Mouse (Mus musculus) heart, adult 9 months (tissue): Measurements from ENCODE around the gene Ggt6.

Experiments
- DNase-seq, 2 experiments: peaks; one replicate each; pipeline ENCODE4 v3.0.0; 2022; ENCODE audit warnings: low spot score in 2 of 2

Gene Ggt6

DNA sequence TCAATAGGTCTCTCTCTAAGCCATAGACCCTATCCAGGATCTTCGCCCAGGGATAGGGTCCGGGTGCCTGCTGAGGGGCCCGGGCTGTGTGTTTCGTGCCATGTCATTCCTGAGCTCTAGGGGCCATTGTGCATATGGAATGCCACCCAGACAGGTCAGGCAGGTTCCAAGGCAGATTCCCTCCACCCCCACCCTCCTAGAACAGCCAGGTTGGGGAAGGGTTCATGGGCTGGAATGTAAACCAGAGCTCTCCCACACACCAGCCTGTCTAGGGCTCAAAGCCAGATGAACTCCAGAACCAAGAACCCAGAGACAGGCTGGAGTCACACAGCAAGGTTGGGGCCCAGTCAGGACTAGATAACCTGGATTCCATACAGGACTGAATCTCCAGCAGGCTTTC lies 38.2 kb downstream of the Ggt6 start:
- DNase-seq = no peak

DNA sequence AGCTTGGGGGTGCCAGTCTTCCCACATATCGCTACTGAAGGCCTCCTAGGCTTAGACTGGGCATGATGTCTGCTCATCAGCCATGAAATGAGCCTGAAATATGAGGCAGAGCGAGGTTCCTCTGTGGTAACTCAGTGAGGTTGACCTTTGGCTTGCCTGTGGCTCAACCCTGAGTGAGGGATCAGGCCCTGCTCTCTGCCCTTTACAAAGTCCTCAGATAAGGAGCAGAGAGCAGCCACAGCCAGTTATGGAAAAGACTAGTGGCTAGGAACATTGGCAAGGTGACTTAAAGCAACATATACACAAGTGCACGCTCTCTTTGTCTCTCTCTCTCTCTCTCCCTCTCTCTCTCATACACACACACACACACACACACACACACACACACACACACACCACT lies 39.6 kb downstream of the Ggt6 start:
- DNase-seq = no peak

DNA sequence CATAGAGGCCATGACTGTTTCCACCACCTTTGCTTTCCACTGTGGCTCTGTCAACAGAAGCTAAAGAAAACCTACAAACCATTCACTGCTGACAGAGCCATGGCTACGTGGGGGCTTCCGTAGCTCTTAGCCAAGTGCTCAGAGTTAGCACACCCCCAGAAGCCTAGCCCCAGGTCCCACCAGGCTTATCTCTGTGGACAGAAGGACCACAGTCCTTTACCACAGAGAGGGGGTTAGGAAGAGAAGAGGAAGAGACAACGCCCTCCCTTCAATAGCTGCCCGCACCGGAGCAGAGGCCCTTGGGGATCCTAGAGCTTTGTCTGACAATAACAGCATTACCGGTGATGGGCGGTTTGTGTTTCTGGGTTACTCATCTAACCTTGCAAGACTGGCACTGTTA lies 40.1 kb downstream of the Ggt6 start:
- peak; percentile 22 to 64 for DNase-seq

DNA sequence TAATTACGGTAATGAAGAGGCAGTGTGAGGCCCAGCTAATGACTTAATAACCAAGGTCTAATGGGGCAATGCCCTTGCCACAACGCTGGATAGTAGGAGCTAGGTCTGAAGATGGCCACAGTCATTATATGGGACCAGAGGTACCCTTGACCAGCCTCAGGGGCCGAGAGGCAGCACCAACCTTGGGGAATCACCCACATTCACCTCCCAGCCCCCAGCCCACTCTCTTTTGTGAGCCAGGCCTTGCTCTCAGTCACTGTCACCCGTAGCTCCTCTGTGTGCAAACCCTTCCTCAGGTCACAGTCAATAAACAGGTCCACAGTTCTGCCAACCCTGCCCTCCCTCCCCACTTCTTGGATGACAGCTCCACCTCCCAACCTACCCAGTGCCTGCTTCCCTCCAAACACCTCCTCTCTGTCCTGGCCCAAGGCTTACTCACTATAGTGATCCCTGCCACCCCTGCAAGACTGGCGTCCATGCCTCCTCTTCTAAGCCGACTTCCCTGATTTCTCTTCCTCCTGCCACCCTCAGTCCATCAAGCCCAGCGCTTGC lies 40.8 kb downstream of the Ggt6 start:
- DNase-seq = no peak

DNA sequence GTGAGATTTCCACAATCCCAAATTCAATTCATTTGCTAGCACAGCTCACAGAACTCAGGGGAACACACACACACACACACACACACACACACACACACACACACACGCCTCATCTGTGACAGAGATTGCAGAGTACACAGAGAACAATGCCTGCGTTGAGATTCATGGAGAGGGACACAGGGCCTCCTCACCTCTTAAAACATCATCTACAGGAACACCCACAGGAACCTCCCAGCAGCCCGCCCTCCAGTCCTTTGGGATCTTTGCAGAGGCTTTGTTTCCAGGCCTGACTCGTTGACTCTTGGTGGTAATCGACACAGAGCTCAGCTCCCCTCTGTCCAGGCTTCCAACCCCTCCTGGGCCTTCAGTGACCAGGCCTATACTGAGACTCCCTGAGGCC lies 41.9 kb downstream of the Ggt6 start:
- peak; percentile 50 to 63 for DNase-seq

DNA sequence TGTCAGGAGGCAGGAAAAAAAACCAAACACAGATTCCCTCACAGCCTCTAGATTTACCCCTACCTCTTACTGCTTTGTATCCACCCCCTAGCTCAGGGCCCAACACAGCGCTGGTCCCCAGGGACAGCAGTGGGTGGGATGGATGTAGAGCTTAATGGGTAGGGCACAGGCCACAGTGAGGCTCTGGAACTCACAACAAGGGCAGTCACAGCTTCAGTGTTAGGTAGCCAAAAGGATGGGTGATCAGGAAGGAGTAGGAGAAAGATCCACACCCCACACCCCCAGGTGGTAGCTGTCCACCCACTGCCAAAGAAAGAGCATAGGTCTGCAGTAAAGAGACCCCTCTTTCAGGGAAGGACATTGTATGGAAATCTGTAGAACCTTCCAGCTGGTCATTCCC lies 42.3 kb downstream of the Ggt6 start:
- no peak for DNase-seq

DNA sequence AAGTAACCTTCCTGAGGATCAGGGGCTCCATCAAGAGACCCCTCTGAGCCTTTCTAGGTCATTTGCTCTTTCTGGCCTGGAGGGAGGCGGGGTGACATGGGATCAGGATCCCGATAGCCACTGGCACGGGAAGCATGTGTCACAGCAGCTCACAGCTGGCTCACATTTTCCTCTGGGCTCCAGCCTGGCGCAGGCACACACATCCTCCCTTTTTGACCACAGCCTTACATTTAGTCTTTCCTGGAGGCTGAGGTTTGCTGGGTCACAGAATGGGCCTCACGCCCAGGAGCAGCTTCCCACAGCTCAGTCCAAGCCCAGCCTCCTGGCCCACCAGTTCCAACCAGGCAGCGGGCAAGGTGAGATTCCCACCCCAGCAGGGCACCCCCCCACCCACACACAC lies 42.9 kb downstream of the Ggt6 start:
- peak; percentile 40 to 50 for DNase-seq

DNA sequence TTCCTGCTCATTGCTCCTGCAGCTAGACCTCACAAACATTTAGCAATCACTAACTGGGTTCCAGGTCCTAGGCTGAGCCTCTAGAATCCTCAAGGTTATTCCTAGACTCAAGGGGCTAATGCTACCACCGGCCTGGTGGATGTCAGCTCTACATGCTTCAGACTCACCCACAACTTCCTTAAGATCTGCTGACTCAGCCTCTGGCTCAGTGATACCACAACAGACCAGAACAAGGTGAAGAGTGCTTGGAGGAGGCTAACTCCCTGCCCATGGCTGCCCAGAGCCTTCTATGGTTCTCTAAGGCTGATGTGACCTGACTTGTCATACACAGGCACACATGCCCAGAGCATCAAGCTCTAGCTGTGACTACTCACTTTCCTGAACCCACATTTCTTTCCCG lies 44.2 kb downstream of the Ggt6 start:
- no peak for DNase-seq

DNA sequence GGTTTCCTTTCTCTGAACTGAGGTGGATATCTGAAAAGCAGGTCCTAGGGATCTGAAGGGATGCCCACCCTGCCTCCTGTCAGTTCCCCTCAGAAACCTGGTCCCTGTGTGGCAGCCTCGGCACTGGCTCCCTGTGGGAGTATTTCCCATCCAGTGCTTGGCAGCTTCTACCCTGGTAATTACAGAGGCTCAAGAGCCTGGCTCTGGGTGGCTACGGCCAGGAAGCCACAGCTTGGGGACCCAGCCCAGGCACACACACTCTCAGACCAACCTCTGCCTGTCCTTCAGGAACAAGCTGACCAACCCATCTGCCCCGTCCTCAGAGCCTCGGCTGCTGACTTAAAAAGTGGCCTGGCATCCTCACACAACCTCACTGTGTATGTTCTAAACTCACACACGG lies 46.0 kb downstream of the Ggt6 start:
- DNase-seq = no peak

DNA sequence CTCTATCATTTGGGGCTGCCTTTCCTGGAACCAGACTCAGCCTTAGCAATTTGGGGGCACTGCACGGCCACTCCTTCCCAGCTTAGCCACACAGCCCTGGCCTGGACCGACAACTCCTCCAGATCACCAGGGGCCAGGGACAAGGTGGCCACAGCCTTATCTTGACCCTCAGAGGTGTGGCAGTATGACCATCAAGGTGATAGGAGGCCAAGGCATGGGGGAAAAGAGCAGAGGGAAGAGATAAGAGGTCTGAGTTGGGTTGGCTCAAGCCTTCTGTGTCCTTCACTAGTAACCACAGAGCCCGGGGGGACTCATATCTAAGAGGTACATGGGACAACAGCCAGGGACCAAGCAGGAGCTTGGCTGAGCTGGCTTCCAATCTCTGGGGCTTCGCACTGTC lies 46.6 kb downstream of the Ggt6 start:
- no peak for DNase-seq

DNA sequence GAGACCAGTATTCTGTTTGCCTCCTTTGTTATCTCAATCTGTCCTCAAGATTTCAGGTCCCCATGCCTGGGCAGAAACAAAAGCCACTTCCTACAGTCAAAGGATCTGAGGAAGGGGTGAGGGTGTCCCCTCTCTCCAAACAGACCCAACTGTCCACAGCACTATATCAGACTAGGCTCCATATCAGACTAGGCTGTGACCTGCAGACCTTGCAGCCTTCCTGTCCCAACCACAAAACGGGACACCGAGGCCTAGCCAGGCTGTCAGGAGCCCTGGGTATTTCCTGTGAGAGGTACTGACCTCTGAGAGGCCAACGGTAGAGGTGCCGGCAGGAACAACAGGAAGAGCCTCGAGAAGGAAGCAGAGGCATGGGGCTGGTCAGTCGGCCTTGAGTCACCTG lies 49.2 kb downstream of the Ggt6 start:
- DNase-seq = no peak

DNA sequence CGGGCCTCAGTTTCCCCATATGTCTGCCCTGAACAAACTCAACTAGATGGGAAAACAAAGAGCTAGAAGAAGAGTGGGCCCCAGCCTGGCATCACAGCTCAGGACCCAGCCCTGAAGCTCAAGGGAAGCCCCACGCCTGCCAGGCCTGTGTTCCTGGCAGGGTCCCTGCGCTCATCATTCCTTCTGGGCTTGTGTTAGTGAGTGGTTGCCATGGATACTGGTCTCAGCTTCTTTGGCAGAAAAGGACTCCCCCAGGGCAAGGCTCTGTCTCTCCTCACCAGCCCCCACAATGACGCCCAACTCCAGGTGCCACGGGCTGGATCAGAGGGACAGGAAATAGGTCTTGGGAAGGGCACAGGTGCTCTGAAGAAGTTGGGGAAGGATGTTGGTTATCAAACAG lies 49.8 kb downstream of the Ggt6 start:
- no peak for DNase-seq

DNA sequence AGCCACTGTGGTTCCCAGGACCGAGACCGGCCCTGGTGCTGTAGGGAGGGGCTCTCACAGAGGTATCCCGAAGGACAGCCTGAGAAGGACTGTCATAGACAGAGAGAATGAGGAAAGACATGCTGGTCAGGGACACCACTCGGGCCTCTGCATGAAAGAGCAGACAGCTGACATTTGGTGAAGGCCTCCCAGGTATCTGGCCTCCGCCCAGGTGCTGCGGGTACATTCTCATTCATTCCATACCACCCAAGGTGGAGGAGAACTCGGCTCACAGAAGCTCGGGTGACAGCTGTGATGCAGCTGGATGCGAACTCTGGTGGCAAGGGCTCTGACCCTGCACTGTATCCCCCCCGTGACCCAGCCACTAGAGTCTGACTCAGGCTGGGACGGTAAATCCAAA lies 50.6 kb downstream of the Ggt6 start:
- no peak for DNase-seq

DNA sequence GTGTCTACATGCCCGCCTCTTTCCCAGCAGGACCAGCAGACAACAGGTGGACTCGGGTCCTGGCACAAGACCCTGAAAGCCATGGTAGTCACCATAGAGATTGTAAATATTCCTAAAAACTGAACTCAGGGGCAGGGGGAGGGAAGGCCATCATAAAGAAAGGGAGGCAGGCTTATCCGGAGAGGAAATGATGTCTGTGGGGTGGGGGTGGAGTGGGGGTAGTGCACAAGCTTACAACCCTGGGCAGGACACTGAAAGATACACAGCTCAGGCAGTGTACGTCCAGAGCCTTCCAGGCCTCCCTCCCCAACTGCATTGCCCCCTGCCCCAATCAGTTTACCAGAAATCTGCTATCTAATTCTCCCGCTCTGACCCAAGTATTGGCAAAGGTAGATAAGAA lies 51.8 kb downstream of the Ggt6 start:
- no peak for DNase-seq

DNA sequence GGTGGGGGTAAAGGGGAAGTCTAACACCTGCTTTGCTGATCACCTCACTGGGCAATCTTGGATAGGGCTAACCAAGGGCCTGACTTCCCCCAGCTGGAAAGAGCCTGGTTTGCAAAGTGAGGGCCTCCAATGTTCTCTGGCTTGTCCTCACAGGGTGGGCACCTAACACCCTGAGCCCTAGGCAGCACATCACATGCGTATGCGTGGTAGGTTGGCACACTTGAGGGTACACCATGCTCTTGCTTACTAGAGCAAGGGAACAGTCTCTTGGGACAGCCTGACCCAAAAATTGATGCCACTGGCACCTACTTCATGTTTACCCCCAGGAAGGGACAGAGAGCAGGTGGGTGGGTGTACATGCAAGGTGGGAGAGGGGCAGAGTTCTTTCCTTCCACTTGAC lies 52.4 kb downstream of the Ggt6 start:
- DNase-seq = no peak
